Mouse (Mus musculus) kidney, adult 2 months (tissue): ENCODE results near the gene Defb25.

Experiments
- CTCF ChIP-seq: fragments of 200-500 bp; conservative IDR thresholded peaks from 2 replicates; pipeline ENCODE4 v1.5.1; 2011; ENCODE audit warnings: low read depth, mild to moderate bottlenecking, control low read depth, low read length, moderate library complexity, mixed read lengths; ENCODE audit not compliant: insufficient read depth, insufficient read length
- POLR2A ChIP-seq: fragments of 200-500 bp; IDR thresholded peaks from one replicate; pipeline ENCODE4 v1.6.1; 2011; ENCODE audit warnings: low read depth, low read length, control low read depth

DNA sequence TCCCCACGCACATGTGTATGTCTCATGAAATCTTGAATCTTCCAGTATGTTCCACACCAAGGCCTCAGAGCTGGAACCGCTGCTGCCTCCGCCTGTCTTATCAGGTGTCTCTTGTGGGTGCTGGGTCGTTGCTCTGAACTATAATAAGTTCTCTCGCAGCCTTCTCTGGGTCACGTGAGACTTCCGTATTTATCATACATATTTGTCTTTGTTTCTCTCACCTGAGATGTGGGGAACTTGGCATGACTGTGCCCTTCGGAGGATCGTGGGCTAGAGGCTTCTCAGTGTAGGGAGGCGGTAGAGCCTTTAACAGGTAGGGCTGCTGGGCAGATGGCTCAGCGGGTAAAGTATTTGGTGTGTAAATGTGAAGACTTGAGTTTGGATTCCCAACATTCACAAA, 42.2 kb downstream of the Defb25 start:
- TF ChIP-seq CTCF (no peak), POLR2A (no peak)
